Mouse (Mus musculus): Measurements from ENCODE around the gene Fam32a. TPM values are rescaled to one million over a fixed set of nuclear protein-coding genes. Genes with fewer than 3 reads are reported as not detected.
A peak's percentile ranks its signal among the peaks of the same experiment; 100 is the strongest.

Fam32a gene
- total RNA-seq, 4 experiments from 2014 or later, result 5.9 to 9.7 (median 7.9) TPM

DNA sequence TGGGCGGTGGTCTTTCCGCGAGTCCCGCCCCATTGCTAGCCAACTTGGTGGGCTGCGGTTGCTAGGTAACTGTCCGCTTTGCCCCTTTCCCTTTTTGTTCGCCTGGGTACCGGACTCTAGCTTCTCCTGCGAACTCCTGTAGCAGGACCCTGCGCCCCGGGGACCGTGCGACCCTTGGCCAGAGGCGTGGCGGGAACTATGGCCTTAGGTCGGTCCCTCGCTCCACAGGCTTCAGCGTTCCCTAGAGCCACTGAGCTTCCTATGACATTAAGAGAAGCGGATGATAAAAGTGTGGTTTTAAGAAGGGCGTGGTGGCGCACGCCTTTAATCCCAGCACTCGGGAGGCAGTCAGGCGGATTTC, 20.9 kb downstream of the Fam32a start:
- DNase-seq (ENCODE audit: low spot score in 2 of 2), result no peak

DNA sequence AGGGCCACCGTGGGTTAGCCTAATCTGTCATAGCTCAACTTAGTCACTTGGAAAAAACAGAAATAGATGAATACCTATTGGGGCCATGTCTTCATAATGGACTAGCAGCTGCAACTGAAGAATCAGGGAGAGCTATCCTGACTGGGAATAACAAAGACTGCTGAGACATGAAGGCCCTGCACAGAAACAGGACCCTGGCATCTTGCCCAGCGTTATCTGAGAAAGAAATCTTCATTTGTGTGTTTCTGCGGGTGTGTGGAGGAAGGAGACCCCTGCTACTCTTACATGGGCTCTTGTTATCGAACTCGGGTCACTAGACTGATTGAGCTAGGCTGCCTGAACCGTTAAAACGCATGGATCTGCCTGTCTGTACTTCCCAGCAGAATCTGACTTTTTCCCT, 21.4 kb downstream of the Fam32a start:
- DNase-seq (ENCODE audit: low spot score in 2 of 2), result no peak

DNA sequence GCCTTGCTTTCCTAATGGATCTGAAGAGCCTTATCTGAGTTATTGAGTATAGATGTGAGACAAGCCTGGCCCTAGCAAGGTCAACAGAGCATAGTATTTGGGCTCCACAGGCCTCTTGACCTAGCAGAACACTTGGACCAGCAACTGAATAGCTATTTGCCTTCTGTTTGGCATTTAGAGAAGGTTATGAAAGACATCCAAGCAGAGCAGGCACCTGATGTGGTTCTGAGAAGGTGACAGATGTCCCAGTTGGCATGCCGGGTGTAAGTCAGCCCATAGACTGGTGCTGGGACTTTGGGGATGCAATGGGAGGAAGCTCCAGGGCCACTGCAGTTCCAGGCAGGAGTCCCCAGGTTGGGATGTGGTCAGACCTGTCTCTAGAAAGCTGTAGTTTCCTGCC, 22.7 kb downstream of the Fam32a start:
- no peak for DNase-seq (ENCODE audit: low spot score in 2 of 2)

DNA sequence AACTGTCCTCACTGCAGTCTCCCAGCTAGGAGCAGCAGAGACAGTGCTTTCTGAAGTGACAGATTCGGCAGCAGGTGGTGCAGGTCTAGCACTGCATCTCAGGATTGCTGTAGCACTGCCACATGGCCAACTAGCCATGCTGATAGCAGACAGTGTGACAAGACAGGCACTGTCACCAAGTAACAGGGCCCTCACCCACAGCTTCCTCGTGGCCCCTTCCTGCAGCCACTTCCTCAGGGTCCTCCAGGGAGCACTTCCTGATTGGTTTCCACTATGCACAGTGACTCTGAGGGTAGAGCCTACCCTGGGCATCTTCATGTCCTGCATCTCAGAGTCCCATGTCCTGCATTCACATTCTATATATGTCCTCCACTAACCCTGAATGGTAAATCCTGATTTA, 25.1 kb downstream of the Fam32a start:
- no peak for DNase-seq (ENCODE audit: low spot score in 2 of 2)

DNA sequence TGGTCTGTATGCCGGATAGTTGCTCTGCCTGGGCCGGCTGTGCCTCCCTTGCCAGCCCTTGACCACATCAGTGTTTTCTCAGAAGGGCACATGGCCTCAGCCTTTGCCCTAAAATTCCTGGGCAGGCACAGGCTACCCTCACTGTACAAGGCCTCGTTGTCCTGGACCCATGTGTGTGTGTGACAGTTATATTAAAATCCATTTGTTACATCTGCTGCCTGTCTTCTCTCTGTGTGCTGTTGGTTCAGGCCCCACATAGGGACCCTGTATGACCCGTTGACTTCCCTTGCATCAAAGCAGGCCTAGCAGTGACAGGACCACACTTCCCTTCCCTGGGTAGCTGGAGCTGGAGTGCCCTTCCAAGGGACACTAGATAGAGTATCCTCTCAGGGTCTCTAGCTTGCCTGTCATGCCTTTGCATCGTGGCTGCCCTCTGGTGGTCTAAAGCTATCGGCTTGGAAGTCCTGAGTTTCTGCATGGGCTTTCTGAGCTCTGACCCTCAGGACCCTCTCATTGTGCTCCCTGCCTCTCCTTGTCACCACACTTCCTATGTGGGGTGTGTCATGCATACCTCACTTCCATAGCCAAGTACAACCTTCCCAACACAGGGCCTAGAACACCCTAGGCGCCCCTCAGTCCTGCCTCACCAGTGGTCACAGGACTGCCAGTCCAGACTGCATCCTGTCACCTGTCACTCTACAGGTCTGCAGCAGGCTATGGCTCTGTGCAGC, 37.8 kb downstream of the Fam32a start:
- no peak for DNase-seq (ENCODE audit: low spot score in 2 of 2)

DNA sequence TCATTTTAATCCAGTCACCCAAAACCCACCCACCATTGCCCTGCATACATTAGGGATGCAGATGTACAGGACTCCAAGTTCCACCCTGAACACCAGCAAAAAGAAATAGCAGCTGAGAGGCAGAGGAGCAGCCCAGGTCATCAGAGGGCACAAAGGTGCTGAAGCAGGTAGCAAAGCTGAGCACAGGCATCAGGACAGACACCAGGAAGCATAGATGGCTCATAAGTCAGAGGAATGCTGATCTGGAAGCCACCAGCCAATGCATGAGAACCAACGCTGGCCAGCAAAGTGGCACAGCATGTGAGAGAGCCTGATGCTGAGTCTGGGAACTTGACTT, 38.3 kb downstream of the Fam32a start:
- no peak for DNase-seq (ENCODE audit: low spot score in 2 of 2)

DNA sequence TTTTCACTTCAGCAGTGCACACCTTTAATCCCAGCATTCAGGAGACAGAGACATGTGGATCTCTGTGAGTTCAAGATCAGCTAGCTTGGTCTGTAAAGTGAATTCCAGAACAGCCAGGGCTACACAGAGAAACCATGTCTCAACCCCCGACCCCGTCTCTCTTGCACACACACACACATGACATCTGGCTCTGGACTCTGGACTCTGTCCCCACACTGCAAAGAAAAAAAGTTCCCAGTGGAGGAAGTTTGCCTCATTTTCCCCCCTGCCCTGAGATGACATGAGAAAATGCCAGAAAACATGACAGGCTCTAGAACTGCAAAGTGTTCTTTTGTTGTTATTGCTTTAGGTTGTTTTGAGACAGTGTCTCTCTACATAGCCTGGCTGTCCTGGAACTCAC, 40.3 kb downstream of the Fam32a start:
- DNase-seq (ENCODE audit: low spot score in 2 of 2), result no peak

DNA sequence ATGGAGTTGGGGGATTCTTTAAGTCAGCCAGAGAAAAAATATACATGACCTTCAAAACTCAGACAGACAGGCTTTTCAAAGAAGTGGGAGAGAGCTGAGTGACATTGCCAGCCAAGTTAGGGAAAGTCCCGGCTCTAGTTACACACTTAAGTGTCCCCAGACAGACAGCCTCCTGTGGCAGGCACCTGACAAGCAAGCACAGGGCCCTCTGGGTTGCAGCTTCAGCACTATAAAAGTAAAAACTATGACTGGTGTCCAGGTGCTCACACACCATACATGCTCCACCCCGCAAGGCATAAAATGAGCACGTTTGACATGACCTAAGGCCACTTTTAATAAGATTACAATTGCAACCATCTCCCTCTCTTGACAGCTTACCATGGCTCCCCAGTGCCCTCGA, 41.1 kb downstream of the Fam32a start:
- no peak for DNase-seq (ENCODE audit: low spot score in 2 of 2)

DNA sequence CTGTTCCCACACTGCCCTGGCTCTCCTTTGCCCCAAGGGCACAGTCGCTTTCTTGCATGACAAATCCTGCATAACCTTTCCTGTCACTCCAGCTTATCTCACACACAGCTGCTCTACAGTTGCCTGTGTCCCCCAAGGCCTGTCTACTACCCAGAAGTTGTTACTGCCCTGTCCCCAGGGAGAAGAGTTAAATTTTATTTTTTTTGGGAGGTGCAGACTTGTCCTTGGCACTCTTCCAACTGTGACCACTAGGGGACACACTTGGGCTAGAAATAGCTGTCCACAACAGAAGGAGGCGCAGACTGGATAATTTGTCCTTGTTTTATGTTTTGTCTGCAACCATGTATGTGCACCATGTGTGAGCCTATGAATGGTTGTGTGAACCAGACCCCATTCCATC, 41.5 kb downstream of the Fam32a start:
- DNase-seq (ENCODE audit: low spot score in 2 of 2), result no peak

DNA sequence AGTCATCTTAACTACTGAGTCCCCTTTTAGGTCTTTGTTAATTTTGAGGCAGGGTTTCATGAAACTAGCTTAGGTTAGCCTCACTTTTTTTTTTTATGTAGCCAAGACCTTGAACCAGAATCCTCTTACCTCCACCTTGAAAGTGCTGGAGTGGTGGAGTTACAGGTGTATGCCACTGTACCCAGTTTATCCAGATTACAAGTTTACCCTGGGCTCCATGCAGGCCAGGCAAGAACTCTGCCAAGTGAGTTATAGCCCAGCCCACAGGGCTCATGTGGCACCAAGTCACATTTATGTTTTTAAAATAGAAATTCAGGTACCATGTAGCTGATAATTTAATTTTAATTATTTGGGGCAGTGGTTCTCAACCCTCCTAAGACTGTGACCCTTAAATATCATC, 41.9 kb downstream of the Fam32a start:
- DNase-seq (ENCODE audit: low spot score in 2 of 2), result no peak

DNA sequence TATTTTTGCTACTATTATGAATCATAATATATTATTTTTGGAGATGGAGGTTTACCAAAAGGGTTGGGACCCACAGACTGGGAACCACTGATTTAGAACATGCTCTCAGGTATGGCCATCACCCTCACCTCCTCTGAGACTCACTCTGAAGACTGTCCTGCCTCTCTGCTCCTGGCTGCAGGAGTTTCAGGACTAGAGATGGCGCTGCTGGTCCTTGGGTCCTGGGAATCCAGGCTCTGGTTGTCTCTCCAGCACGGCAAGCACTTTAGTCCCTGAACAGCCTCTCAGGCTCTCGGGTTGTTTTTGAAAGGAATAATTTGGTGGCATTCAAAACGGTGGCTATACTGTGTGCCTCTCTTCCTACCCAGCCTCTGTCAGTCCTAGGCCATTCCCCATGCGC, 42.3 kb downstream of the Fam32a start:
- no peak for DNase-seq (ENCODE audit: low spot score in 2 of 2)

DNA sequence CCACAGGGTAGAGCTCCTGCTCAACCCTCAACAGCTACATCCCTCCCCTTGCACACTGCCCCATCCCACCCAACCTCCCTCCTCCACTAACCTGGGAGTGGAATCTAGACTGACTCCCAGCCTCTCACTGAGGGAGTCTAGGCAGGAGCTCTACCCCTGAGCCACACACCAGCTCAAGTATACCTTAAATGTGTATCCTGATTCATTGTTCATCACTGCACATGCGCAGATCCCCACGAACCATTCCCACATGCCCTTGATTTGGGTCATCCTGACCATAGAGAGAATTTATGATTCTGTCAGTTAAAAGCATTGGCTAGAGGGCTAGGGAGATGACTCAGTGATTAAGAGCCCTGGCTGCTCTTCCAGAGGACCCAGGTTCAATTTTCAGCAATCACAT, 43.2 kb downstream of the Fam32a start:
- DNase-seq (ENCODE audit: low spot score in 2 of 2), result no peak

DNA sequence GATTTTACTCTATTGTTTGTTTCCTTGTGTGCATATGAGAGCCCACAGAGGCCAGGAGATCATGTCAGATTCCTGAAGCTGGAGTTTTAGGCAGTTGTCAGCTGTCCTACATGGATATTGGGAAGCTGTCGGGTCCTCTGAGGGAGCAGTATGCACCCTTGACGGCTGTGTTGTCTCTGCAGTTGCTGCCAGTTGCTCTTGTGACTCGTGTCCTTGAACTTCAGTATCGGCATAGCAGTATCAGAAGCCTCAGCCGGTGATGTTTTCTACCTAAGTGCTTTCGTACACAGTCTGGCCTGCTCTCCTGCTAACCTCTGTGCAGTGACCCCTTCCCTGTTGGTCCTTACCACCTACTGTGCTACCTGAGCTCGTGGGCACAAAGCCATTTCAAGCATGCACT, 43.9 kb downstream of the Fam32a start:
- DNase-seq (ENCODE audit: low spot score in 2 of 2), result no peak

DNA sequence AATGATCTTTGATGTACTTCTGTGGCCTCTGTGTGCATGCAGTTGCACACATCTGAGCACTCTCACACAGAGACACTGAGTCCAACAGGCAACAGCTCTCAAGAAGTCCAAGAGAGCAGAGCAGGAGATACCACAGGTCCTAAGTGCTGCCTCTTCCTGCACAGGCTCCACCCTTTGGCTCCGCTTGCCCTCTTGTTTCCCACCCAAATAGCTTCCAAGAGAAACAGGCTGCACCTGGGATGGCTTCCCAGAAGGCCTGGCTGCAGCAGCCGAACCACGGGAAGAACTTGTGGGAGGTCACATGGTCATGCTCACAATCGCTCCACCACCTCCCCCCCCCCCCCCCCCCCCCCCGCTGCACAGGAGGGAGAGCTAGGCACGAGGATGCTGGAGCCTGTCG, 45.8 kb downstream of the Fam32a start:
- DNase-seq (ENCODE audit: low spot score in 2 of 2), result peak in 1 of 2 experiments; percentile 45

DNA sequence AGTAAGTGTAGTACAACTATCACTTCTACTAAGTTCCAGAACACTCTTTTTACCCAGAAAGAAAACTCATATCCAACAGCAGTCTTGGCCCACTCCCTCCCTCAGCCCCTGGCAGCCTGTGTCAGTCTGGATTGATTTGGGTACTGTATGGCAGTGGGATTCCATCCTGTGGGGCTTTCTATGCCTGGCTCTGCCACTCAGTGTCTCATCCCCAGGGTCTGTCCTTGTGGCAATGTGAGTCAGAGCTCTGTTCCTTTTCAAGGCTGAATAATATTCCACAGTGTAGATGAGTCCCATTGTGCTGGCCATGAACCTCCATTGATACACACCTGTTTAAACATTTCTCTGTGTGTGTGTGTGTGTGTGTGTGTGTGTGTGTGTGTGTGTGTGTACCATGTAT, 47.1 kb downstream of the Fam32a start:
- DNase-seq (ENCODE audit: low spot score in 2 of 2), result no peak

DNA sequence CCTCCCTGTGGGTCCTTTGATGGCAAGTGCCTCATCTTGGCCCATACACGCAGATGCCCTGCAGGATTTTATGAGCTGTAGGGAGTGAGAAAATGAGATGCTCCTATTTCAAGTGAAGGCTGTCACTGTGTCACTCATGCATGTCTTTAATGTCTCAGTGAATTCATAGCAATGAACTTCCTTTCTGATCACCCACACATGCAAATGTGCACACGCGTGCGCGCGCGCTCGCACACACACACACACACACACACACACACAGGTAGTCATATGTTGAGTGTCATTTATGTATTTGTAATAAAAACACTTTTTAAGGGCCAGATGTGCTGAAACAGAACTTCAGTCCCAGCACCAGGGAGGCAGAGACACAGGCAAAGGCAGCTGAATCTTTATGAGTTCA, 47.6 kb downstream of the Fam32a start:
- DNase-seq (ENCODE audit: low spot score in 2 of 2), result no peak

DNA sequence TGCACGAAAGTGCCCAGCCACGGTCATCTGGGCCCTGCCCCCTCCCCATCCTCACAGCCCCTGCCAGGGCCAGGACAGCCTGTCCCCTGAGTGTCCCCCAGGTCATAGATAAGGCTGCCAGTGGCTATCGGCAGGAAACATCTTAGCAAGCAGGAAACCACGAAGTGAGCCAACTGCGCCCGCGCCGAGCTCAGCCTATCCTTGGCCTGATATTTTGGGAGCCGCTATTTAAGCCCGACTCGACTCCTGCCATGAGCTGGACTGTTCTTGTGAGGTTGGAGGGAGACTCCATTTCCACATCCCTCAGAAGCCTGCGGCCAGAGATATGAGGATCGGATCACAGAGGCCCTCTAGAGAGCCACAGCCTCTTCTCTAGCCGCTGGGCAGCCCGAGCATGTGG, 48.8 kb downstream of the Fam32a start:
- peak; percentile 44 to 56 for DNase-seq (ENCODE audit: low spot score in 2 of 2)

DNA sequence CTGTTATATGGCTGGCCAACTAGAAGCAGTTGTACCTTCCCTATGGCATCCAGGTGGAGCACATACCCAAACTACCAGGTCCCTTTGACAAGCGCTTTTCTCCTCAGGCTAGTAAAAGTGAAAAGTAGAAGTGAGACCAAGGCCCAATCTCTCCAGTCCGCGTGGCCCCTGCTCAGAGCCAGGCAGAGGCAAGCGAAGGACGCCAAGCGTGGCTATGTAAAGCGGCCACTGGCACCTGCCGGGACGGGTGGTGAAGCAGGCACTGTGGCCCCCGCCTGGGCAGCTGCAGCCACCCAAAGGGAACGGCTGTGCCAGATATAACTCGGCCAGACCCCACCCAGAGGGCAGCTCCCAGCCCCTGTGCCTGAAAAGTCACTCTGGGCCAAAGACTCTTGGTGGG, 51.1 kb downstream of the Fam32a start:
- no peak for DNase-seq (ENCODE audit: low spot score in 2 of 2)

DNA sequence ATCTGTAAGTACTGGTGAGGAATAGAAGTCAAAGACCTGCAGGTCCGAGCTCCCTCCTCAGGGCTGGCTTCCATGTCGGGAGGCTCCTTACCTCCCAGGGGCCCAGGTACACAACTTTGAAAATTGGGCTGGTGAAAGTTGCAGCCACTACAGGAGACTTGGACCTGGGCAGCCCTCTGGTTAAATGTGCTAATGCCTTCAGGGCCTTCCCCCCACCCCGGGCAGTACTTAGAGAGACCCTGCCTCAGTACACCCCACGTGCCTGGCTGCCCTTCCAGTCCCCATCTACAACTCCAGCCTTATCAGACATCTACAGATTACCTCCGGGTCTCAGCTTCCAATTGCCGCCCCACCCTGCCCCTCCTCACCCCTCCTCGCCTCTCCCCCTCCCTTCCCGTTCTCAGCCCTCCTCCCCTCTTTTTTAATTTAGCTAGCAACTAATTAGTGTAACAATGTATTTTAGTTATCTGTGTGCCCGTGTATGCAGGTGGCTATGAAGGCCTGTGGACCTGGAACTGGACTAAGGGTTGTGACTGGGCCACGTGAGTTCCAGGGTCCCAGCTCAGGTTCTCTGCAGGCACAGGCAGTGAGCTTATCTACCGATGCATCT, 51.6 kb downstream of the Fam32a start:
- no peak for DNase-seq (ENCODE audit: low spot score in 2 of 2)

DNA sequence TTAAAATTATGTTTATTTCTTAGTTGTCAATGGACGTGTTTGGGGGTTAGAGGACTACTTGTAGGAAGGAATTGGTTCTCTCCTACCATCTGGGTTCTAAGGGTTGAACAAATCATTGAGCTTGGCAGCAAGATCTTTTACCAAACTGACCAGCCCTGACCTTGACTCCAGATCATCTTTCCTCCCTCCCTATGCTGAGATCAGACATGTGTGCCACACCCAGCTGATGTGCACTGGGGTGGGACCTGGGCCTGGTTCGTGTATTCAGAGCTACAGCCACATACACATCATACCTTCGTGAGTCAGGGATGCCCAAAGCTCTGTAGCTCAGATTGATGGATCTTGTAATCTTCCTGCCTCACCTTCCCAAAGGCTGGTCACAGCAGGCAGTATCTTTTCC, 52.2 kb downstream of the Fam32a start:
- DNase-seq (ENCODE audit: low spot score in 2 of 2), result no peak

DNA sequence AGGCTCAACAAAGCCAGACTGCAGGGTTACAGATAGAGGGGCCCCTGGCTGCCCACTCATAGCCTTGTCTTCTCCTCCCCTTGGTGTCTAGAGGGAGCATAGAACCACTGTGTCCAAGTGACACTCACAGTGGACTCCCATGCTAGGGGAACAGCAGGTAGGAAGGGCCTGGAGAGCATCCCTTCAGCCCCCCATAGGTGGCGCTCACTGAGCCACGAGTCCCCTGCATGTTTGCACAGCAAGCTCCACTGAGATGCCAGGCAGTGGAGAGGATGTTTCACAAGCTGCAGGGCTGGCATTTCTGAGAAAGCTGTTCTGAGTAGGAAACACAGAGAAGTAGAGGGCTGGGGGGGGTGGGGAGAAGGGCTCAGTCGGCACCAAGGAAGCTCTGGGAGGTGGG, 52.8 kb downstream of the Fam32a start:
- DNase-seq (ENCODE audit: low spot score in 2 of 2), result peak; percentile 46 to 51

DNA sequence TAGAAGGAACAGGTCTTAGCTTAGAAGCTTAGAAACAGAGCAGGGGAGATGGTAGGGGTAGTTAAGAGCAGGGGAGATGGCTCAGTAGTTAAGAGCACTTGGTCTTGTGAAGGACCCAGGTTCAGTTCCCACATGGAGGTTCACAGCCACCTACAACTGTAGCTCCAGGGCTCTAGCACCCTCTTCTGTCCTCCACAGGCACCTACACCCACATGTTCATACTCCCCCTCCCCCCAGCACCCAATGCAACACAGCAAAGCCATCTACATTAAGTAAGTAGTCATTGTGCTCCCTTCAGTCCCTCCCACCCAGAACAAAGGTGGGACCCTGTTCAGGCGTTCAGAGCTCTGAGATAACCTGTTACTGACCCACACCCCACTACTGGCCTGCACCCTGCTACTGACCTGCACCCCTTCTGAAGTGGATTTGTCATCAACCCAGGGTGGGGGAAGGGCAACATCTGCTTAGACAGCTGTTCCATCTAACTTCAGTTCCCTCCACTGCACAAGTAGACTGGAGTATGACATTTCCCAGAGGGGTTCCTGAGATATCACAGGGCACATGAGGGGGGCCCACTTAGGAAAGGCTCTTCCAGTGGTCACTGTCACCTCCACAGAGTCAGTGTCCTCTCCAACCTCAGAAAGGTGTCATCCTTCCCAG, 53.7 kb downstream of the Fam32a start:
- no peak for DNase-seq (ENCODE audit: low spot score in 2 of 2)

DNA sequence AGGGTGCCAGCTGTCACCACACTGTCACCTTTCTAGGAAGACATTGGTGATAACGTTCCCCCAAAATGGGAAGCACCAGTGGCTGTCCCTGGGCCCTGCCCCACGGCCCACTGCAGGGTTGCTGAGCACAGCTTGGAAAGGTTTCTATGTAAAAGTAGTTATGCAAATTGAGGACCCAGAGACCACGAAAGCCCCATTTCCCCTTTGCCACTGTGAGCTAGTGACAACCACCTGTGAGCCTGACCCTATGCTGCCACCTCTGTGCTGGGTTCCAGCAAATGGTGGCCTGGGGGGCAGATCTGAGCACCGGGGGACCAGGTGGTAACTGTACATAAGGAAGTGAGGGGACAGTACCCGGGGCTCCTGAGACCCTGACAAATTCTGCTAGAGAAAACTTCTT, 54.3 kb downstream of the Fam32a start:
- no peak for DNase-seq (ENCODE audit: low spot score in 2 of 2)
